9 mouse cellular contexts compared by ENCODE assay signal in the genomic region with DNA sequence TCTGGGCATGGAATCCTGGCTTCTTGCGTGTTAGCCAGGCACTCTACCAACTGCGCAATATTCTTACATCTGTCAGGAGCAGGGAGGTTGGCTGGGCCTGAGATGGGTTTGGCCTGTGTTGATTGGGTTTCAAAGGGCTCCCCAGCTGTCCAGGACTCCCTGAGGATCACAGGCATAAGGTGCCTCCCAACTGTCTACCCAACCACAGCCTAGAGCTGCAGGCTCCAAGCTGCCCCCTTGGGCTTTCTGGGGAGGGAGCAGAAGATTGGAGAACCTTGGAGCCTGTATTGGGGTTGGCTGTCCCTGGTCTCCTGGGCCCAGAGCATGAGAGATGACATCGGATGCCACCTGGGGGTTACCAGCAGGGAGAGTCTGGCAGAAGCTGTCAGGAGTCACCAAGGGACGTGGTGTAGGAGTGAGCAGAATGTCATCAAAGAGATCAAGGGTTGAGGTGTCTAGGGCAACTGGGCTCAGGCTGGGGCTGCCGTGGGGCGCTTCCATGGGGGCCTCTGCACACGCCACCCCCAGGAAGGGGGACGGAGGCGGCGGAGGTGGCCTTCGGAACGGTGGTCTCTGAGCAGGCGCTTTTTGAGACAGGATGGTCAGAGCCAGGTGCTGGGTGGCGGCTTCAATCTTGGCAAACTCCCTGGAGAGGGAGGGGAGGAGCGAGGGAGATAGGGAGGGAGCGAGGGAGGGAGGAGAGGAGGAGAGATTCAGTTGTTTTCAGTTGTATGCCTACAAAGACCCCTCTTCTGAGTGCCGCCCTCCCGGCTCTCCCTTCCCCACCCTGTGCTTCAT. TPM values are rescaled to one million over a fixed set of nuclear protein-coding genes. Genes with fewer than 3 reads are reported as not detected.
DNase-seq lines count a peak whose midpoint lies in the region; ATAC-seq lines count a peak whose summit lies in the region.
"Had no signal": no experiment of that assay in that cellular context is flagged by ENCODE, and none has a peak within 500 bp of the region (broad histone marks: within the 10 kb centered on the region; RNA-seq: fewer than 3 reads in every experiment).

No protein-coding gene starts in this region.

- no peak overlapping the region for H3K27ac ChIP-seq in heart, embryonic 11.5 days (ENCODE audit: low read depth, low read length)
- H3K27ac ChIP-seq in hindbrain, embryonic 10.5 days = 0 out of 2 replicates have a peak overlapping the region, but pooled peaks have one; percentile 35
- H3K27ac ChIP-seq in midbrain, embryonic 10.5 days (replicated peaks) = peak overlapping the region; percentile 57

- H3K9ac ChIP-seq in heart, embryonic 11.5 days (ENCODE audit: low read depth, low read length) = peak overlapping the region; percentile 63

- H3K4me1 ChIP-seq in heart, embryonic 11.5 days (ENCODE audit: control insufficient read depth, insufficient read depth, low read length) = peaks cover 9% of the 10 kb centered on the region
- peaks cover 19% of the 10 kb centered on the region for H3K4me1 ChIP-seq in hindbrain, embryonic 10.5 days (replicated peaks)
- H3K4me1 ChIP-seq in midbrain, embryonic 10.5 days = peaks cover 19% of the 10 kb centered on the region

- ATAC-seq in heart, embryonic 11.5 days (replicated peaks; ENCODE audit: insufficient number of reproducible peaks, low FRiP score, low TSS enrichment) = no peak; the same call in 1 of the 2 replicates
- no peak for ATAC-seq in monocyte, adult 5-6 weeks (replicated peaks; ENCODE audit: insufficient number of reproducible peaks, low FRiP score, low TSS enrichment, poor library complexity, severe bottlenecking)

- no peaks in the 10 kb centered on the region for H3K36me3 ChIP-seq in heart, embryonic 11.5 days (ENCODE audit: control insufficient read depth, insufficient read depth, low read length)
- H3K36me3 ChIP-seq in hindbrain, embryonic 10.5 days = no peaks in the 10 kb centered on the region
- H3K36me3 ChIP-seq in midbrain, embryonic 10.5 days = no peaks in the 10 kb centered on the region

- no peaks in the 10 kb centered on the region for H3K27me3 ChIP-seq in heart, embryonic 11.5 days (ENCODE audit: control insufficient read depth, insufficient read depth, low read length)
- H3K27me3 ChIP-seq in hindbrain, embryonic 10.5 days (ENCODE audit: insufficient read depth, poor library complexity, severe bottlenecking) = peaks cover 25% of the 10 kb centered on the region
- peaks cover 26% of the 10 kb centered on the region for H3K27me3 ChIP-seq in midbrain, embryonic 10.5 days (ENCODE audit: low read depth, poor library complexity, severe bottlenecking)

- peak overlapping the region; percentile 42 for H3K4me3 ChIP-seq in heart, embryonic 11.5 days (ENCODE audit: low read depth, low read length)
- H3K4me3 ChIP-seq in hindbrain, embryonic 10.5 days = peak overlapping the region; percentile 41
- peak overlapping the region; percentile 41 for H3K4me3 ChIP-seq in midbrain, embryonic 10.5 days

- no peak for DNase-seq in heart, postnatal 25 days (ENCODE audit: low spot score)
- DNase-seq in cerebellum, adult 9-10 months = peak; percentile 42
- no peak for DNase-seq in hindbrain, embryonic 10.5 days (ENCODE audit: low spot score)
- no peak for DNase-seq in midbrain, embryonic 10.5 days (ENCODE audit: low spot score)
- DNase-seq in Muller cell, postnatal 12 days (ENCODE audit: inconsistent ontology term) = no peak
- no peak for DNase-seq in yolk sac, embryonic 10.5 days (ENCODE audit: low spot score)

- no peaks in the 10 kb centered on the region for H3K9me3 ChIP-seq in heart, embryonic 11.5 days (replicated peaks; ENCODE audit: control insufficient read depth, low read length)
- H3K9me3 ChIP-seq in hindbrain, embryonic 10.5 days = peaks cover 5% of the 10 kb centered on the region; the same call in 1 of the 2 replicates
- peaks cover 5% of the 10 kb centered on the region; the same call in 1 of the 2 replicates for H3K9me3 ChIP-seq in midbrain, embryonic 10.5 days (replicated peaks)

- H3K4me2 ChIP-seq in heart, embryonic 11.5 days = peak overlapping the region; percentile 72

- 17% methylated on average over 17 of the region's 18 CpGs for WGBS in heart, embryonic 11.5 days (ENCODE audit: insufficient replicate concordance)
- WGBS in hindbrain, embryonic 10.5 days = 19% methylated on average over 18 of the region's 18 CpGs
- 18% methylated on average over 18 of the region's 18 CpGs for WGBS in midbrain, embryonic 10.5 days

- intact Hi-C loops in heart, postnatal 25 days (cut with DNase I) = no loop called here

RNA-seq across cellular contexts. Expression of gene Gm36210, which starts 7.3 kb away (rescaled TPM):
- 0.17 and 0.20 TPM in 2 replicates for polyA plus RNA-seq in heart, embryonic 11.5 days (2014; fragmentation: Nextera tagmentation; extraction: Ambion mirVana)
- not detected for total RNA-seq in heart, postnatal 25 days (2021)
- polyA plus RNA-seq in hindbrain, embryonic 10.5 days (2016; fragmentation: Nextera tagmentation; extraction: Ambion mirVana) = not detected in 2 replicates
- polyA plus RNA-seq in midbrain, embryonic 10.5 days (2016; fragmentation: Nextera tagmentation; extraction: Ambion mirVana) = 0.20 TPM in 1 of 2 replicates, not detected in the other
- total RNA-seq in monocyte, adult 5-6 weeks (2017) = not detected in 3 replicates
- total RNA-seq: heart, adult 18-20 months had no signal

RNA-seq across cellular contexts. Expression of gene Zfp628, which starts 16.0 kb away (rescaled TPM):
- 2.6 and 2.8 TPM in 2 replicates for polyA plus RNA-seq in heart, embryonic 11.5 days (2014; fragmentation: Nextera tagmentation; extraction: Ambion mirVana)
- total RNA-seq in heart, postnatal 25 days (2021) = 1 to 10 TPM; 7.9 to 8.1 TPM
- 5.3 and 6.5 TPM in 2 replicates for polyA plus RNA-seq in hindbrain, embryonic 10.5 days (2016; fragmentation: Nextera tagmentation; extraction: Ambion mirVana)
- polyA plus RNA-seq in midbrain, embryonic 10.5 days (2016; fragmentation: Nextera tagmentation; extraction: Ambion mirVana) = 4.3 and 4.7 TPM in 2 replicates
- 2.6 to 6.0 TPM (median 5.9 TPM) in 3 replicates for total RNA-seq in monocyte, adult 5-6 weeks (2017)

RNA-seq across cellular contexts. Expression of gene Isoc2a, which starts 22.1 kb away (rescaled TPM):
- 0.59 and 1.1 TPM in 2 replicates for polyA plus RNA-seq in heart, embryonic 11.5 days (2014; fragmentation: Nextera tagmentation; extraction: Ambion mirVana)
- total RNA-seq in heart, postnatal 25 days (2021) = 10 to 100 TPM; 40.5 to 44.4 TPM
- polyA plus RNA-seq in hindbrain, embryonic 10.5 days (2016; fragmentation: Nextera tagmentation; extraction: Ambion mirVana) = 0.73 and 0.82 TPM in 2 replicates
- polyA plus RNA-seq in midbrain, embryonic 10.5 days (2016; fragmentation: Nextera tagmentation; extraction: Ambion mirVana) = 0.64 and 0.70 TPM in 2 replicates
- total RNA-seq in monocyte, adult 5-6 weeks (2017) = 4.5 to 8.4 TPM (median 7.9 TPM) in 3 replicates

RNA-seq across cellular contexts. Expression of gene Nat14, which starts 22.8 kb away (rescaled TPM):
- polyA plus RNA-seq in heart, embryonic 11.5 days (2014; fragmentation: Nextera tagmentation; extraction: Ambion mirVana) = 4.7 and 5.0 TPM in 2 replicates
- 1 to 10 TPM; 3.8 to 5.4 TPM for total RNA-seq in heart, postnatal 25 days (2021)
- 5.2 and 9.6 TPM in 2 replicates for polyA plus RNA-seq in hindbrain, embryonic 10.5 days (2016; fragmentation: Nextera tagmentation; extraction: Ambion mirVana)
- polyA plus RNA-seq in midbrain, embryonic 10.5 days (2016; fragmentation: Nextera tagmentation; extraction: Ambion mirVana) = 10.4 and 11.6 TPM in 2 replicates
- 0.49 TPM in 1 of 3 replicates, not detected in the others for total RNA-seq in monocyte, adult 5-6 weeks (2017)

RNA-seq across cellular contexts. Expression of gene Ssc5d, which starts 26.5 kb away (rescaled TPM):
- 0.53 and 1.1 TPM in 2 replicates for polyA plus RNA-seq in heart, embryonic 11.5 days (2014; fragmentation: Nextera tagmentation; extraction: Ambion mirVana)
- total RNA-seq in heart, postnatal 25 days (2021) = 1 to 10 TPM; 3.8 to 4.3 TPM
- 1.0 and 1.7 TPM in 2 replicates for polyA plus RNA-seq in hindbrain, embryonic 10.5 days (2016; fragmentation: Nextera tagmentation; extraction: Ambion mirVana)
- polyA plus RNA-seq in midbrain, embryonic 10.5 days (2016; fragmentation: Nextera tagmentation; extraction: Ambion mirVana) = 1.6 and 1.9 TPM in 2 replicates
- not detected in 3 replicates for total RNA-seq in monocyte, adult 5-6 weeks (2017)
